Mouse (Mus musculus): ENCODE measurements around the gene Scn4a. TPM values are rescaled to one million over a fixed set of nuclear protein-coding genes. Genes with fewer than 3 reads are reported as not detected.
"Not testable (repeated sequence)": the region's sequence is repeated elsewhere in the genome, so short reads cannot be mapped to it uniquely, and the experiment has no call there.

The Scn4a gene
- total RNA-seq, 2 experiments from 2014 or later, result 0.10 TPM; not detected in 1

GRCm38 (mm10) chr11:106355382-106356128 is 2.5 kb upstream of the Scn4a start:
- peak; percentile 66 to 76 for DNase-seq

- DNase-seq, result no peak
These were observed 1.1 kb upstream of the Scn4a start for GRCm38 (mm10) chr11:106354181-106354580.

- DNase-seq, result no peak
These were observed 1.1 kb downstream of the Scn4a start for GRCm38 (mm10) chr11:106351941-106352340.

- no peak for DNase-seq
These were observed 1.8 kb downstream of the Scn4a start for GRCm38 (mm10) chr11:106351253-106351652.

GRCm38 (mm10) chr11:106350853-106351252 is 2.2 kb downstream of the Scn4a start:
- DNase-seq, result peak; percentile 37 to 50

- no peak for DNase-seq
These were observed 3.3 kb downstream of the Scn4a start for GRCm38 (mm10) chr11:106349772-106350171.

GRCm38 (mm10) chr11:106344910-106345309 is 8.2 kb downstream of the Scn4a start:
- no peak for DNase-seq

- peak; percentile 39 to 53 for DNase-seq
These were observed 12.0 kb downstream of the Scn4a start for GRCm38 (mm10) chr11:106340990-106341520.

- not testable (repeated sequence) for DNase-seq
These were observed 13.8 kb downstream of the Scn4a start for GRCm38 (mm10) chr11:106339323-106339722.

GRCm38 (mm10) chr11:106338870-106339269 is 14.2 kb downstream of the Scn4a start:
- DNase-seq, result no peak

- no peak for DNase-seq
These were observed 15.1 kb downstream of the Scn4a start for GRCm38 (mm10) chr11:106338029-106338428.

GRCm38 (mm10) chr11:106334066-106334465 is 19.0 kb downstream of the Scn4a start:
- no peak for DNase-seq

- no peak for DNase-seq
These were observed 20.6 kb downstream of the Scn4a start for GRCm38 (mm10) chr11:106332458-106332857.

GRCm38 (mm10) chr11:106329682-106330081 is 23.4 kb downstream of the Scn4a start:
- DNase-seq, result peak; percentile 24 to 43

GRCm38 (mm10) chr11:106329128-106329527 is 24.0 kb downstream of the Scn4a start:
- no peak for DNase-seq

- no peak for DNase-seq
These were observed 24.6 kb downstream of the Scn4a start for GRCm38 (mm10) chr11:106328521-106328920.

GRCm38 (mm10) chr11:106326475-106326874 is 26.6 kb downstream of the Scn4a start:
- no peak for DNase-seq

- peak; percentile 54 to 76 for DNase-seq
These were observed 27.4 kb downstream of the Scn4a start for GRCm38 (mm10) chr11:106325566-106326206.

GRCm38 (mm10) chr11:106324858-106325257 is 28.2 kb downstream of the Scn4a start:
- peak in 1 of 2 experiments; percentile 40 for DNase-seq

- no peak for DNase-seq
These were observed 34.4 kb downstream of the Scn4a start for GRCm38 (mm10) chr11:106318406-106319366.

GRCm38 (mm10) chr11:106317801-106318200 is 35.3 kb downstream of the Scn4a start:
- DNase-seq, result no peak

- no peak for DNase-seq
These were observed 36.7 kb downstream of the Scn4a start for GRCm38 (mm10) chr11:106316416-106316815.

All from adrenal gland, postnatal 36 days (tissue).